In genomic region chr8:105312891-105313481, GRCm38 (mm10) we compare ENCODE assay signal across 17 mouse cellular contexts. TPM values are rescaled to one million over a fixed set of nuclear protein-coding genes. Genes with fewer than 3 reads are reported as not detected.
DNase-seq lines count a peak whose midpoint lies in the region; ATAC-seq and TF ChIP-seq lines count a peak whose summit lies in the region.
"Had no signal": no experiment of that assay in that cellular context is flagged by ENCODE, and none has a peak within 500 bp of the region (broad histone marks: within the 10 kb centered on the region; RNA-seq: fewer than 3 reads in every experiment).

No protein-coding gene starts in this region.

- peaks cover 37% of the 10 kb centered on the region for H3K36me3 ChIP-seq in heart, embryonic 15.5 days
- peaks cover 100% of the 10 kb centered on the region for H3K36me3 ChIP-seq in liver, embryonic 12.5 days

- H3K27ac ChIP-seq in heart, embryonic 15.5 days: peak overlapping the region; percentile 33; the same call in 1 of the 2 replicates
- H3K27ac ChIP-seq in bone marrow, adult 2 months (ENCODE audit: control insufficient read depth, insufficient read depth, low read depth, low read length, poor library complexity): peak overlapping the region; percentile 23; the same call in 1 of the 2 replicates
- peak overlapping the region; percentile 79 for H3K27ac ChIP-seq in liver, embryonic 12.5 days
- H3K27ac ChIP-seq: forebrain, embryonic 13.5 days; hindbrain, embryonic 14.5 days; neural tube, embryonic 15.5 days had no signal

- H3K4me2 ChIP-seq in heart, embryonic 15.5 days: no peak overlapping the region
- peak overlapping the region; percentile 59 for H3K4me2 ChIP-seq in liver, embryonic 12.5 days
- H3K4me2 ChIP-seq: forebrain, embryonic 13.5 days; hindbrain, embryonic 14.5 days; neural tube, embryonic 15.5 days had no signal

- H3K4me3 ChIP-seq in heart, embryonic 15.5 days: no peak overlapping the region
- H3K4me3 ChIP-seq in bone marrow, adult 2 months (replicated peaks; ENCODE audit: control insufficient read depth, low read depth, low read length): no peak overlapping the region
- H3K4me3 ChIP-seq in liver, embryonic 12.5 days: peak overlapping the region; percentile 8; the same call in 1 of the 2 replicates
- H3K4me3 ChIP-seq: forebrain, embryonic 13.5 days; neural tube, embryonic 15.5 days had no signal

- TF ChIP-seq POLR2A in bone marrow, adult 2 months (IDR thresholded peaks at IDR 0.05; ENCODE audit: borderline replicate concordance, control insufficient read depth, low read depth, low read length): no peak

- H3K9ac ChIP-seq in heart, embryonic 15.5 days: no peak overlapping the region
- peak overlapping the region; percentile 60 for H3K9ac ChIP-seq in liver, embryonic 12.5 days
- H3K9ac ChIP-seq: forebrain, embryonic 13.5 days; hindbrain, embryonic 14.5 days; neural tube, embryonic 15.5 days had no signal

- H3K27me3 ChIP-seq in heart, embryonic 15.5 days: no peaks in the 10 kb centered on the region
- H3K27me3 ChIP-seq in liver, embryonic 12.5 days (replicated peaks): no peaks in the 10 kb centered on the region
- H3K27me3 ChIP-seq: forebrain, embryonic 13.5 days; neural tube, embryonic 15.5 days had no signal

- DNase-seq in heart, postnatal 4 days: no peak
- DNase-seq in cerebellum, adult 9-11 months: peak; percentile 72
- DNase-seq in lung, adult 18-20 months: no peak
- DNase-seq in adipocyte (ENCODE audit: low spot score): no peak
- DNase-seq in thymus, postnatal 4 days: no peak
- DNase-seq: adrenal gland, postnatal 10 days; kidney, adult 18-20 months; kidney, postnatal 36 days; lung, postnatal 4 days; thymus, postnatal 14 days had no signal

- H3K9me3 ChIP-seq in heart, embryonic 15.5 days (replicated peaks): no peaks in the 10 kb centered on the region
- no peaks in the 10 kb centered on the region for H3K9me3 ChIP-seq in liver, embryonic 12.5 days (replicated peaks)
- H3K9me3 ChIP-seq: forebrain, embryonic 13.5 days; neural tube, embryonic 15.5 days had no signal

- no peak for TF ChIP-seq CTCF in bone marrow, adult 2 months (IDR thresholded peaks at IDR 0.05; ENCODE audit: control insufficient read depth, insufficient read depth, low read length)

- no peak for ATAC-seq in heart, embryonic 15.5 days (replicated peaks; ENCODE audit: insufficient number of reproducible peaks, insufficient read depth, low FRiP score, low read depth)
- ATAC-seq in liver, embryonic 12.5 days: peak; percentile 74
- ATAC-seq: CD4-positive, CD25-positive, alpha-beta regulatory T cell, adult 4 months; forebrain, embryonic 13.5 days had no signal

- WGBS in heart, embryonic 15.5 days: 74% methylated on average over 8 of the region's 8 CpGs
- 68% methylated on average over 8 of the region's 8 CpGs for WGBS in bone marrow, adult 2 months
- 55% methylated on average over 8 of the region's 8 CpGs for WGBS in liver, embryonic 12.5 days (ENCODE audit: insufficient replicate concordance)

- peaks cover 36% of the 10 kb centered on the region for H3K4me1 ChIP-seq in heart, embryonic 15.5 days (replicated peaks)
- no peaks in the 10 kb centered on the region; the same call in 1 of the 2 replicates for H3K4me1 ChIP-seq in bone marrow, adult 2 months (ENCODE audit: control insufficient read depth, insufficient read depth, low read length)
- peaks cover 59% of the 10 kb centered on the region for H3K4me1 ChIP-seq in liver, embryonic 12.5 days
- H3K4me1 ChIP-seq: forebrain, embryonic 13.5 days; neural tube, embryonic 15.5 days had no signal

RNA-seq across cellular contexts. Expression of gene Elmo3, which starts 7.6 kb away (rescaled TPM):
- polyA plus RNA-seq in heart, embryonic 15.5 days (2015; fragmentation: Nextera tagmentation; extraction: Ambion mirVana): 2.3 and 4.6 TPM in 2 replicates
- total RNA-seq in heart, postnatal 4 days (2021): 1 to 10 TPM; 1.5 to 2.1 TPM
- polyA plus RNA-seq in bone marrow, adult 2 months (2011; ENCODE audit: insufficient read depth, insufficient read length, low replicate concordance, missing spikeins): 8.2 and 11.5 TPM in 2 replicates
- 2.7 and 3.0 TPM in 2 replicates for polyA plus RNA-seq in liver, embryonic 12.5 days (2016; fragmentation: Nextera tagmentation; extraction: Ambion mirVana)

RNA-seq across cellular contexts. Expression of gene Lrrc29, which starts 13.1 kb away (rescaled TPM):
- polyA plus RNA-seq in heart, embryonic 15.5 days (2015; fragmentation: Nextera tagmentation; extraction: Ambion mirVana): 0.62 and 1.0 TPM in 2 replicates
- total RNA-seq in heart, postnatal 4 days (2021): 1 to 10 TPM; 2.5 to 2.7 TPM
- 7.8 and 19.9 TPM in 2 replicates for polyA plus RNA-seq in bone marrow, adult 2 months (2011; ENCODE audit: insufficient read depth, insufficient read length, low replicate concordance, missing spikeins)
- 9.9 and 10.0 TPM in 2 replicates for polyA plus RNA-seq in liver, embryonic 12.5 days (2016; fragmentation: Nextera tagmentation; extraction: Ambion mirVana)

RNA-seq across cellular contexts. Expression of gene Tmem208, which starts 13.2 kb away (rescaled TPM):
- 73.0 and 89.2 TPM in 2 replicates for polyA plus RNA-seq in heart, embryonic 15.5 days (2015; fragmentation: Nextera tagmentation; extraction: Ambion mirVana)
- total RNA-seq in heart, postnatal 4 days (2021): 10 to 100 TPM; 29.8 to 32.3 TPM
- 81.6 and 140 TPM in 2 replicates for polyA plus RNA-seq in bone marrow, adult 2 months (2011; ENCODE audit: insufficient read depth, insufficient read length, low replicate concordance, missing spikeins)
- 106 and 109 TPM in 2 replicates for polyA plus RNA-seq in liver, embryonic 12.5 days (2016; fragmentation: Nextera tagmentation; extraction: Ambion mirVana)

RNA-seq across cellular contexts. Expression of gene E2f4, which starts 15.5 kb away (rescaled TPM):
- polyA plus RNA-seq in heart, embryonic 15.5 days (2015; fragmentation: Nextera tagmentation; extraction: Ambion mirVana): 38.3 and 61.5 TPM in 2 replicates
- total RNA-seq in heart, postnatal 4 days (2021): 10 to 100 TPM; 29.5 to 32.4 TPM
- polyA plus RNA-seq in bone marrow, adult 2 months (2011; ENCODE audit: insufficient read depth, insufficient read length, low replicate concordance, missing spikeins): 108 and 115 TPM in 2 replicates
- 239 TPM in 2 replicates for polyA plus RNA-seq in liver, embryonic 12.5 days (2016; fragmentation: Nextera tagmentation; extraction: Ambion mirVana)

RNA-seq across cellular contexts. Expression of gene Exoc3l, which starts 17.1 kb away (rescaled TPM):
- 12.3 and 14.2 TPM in 2 replicates for polyA plus RNA-seq in heart, embryonic 15.5 days (2015; fragmentation: Nextera tagmentation; extraction: Ambion mirVana)
- total RNA-seq in heart, postnatal 4 days (2021): 10 to 100 TPM; 11.2 to 15.6 TPM
- 5.7 and 10.4 TPM in 2 replicates for polyA plus RNA-seq in bone marrow, adult 2 months (2011; ENCODE audit: insufficient read depth, insufficient read length, low replicate concordance, missing spikeins)
- polyA plus RNA-seq in liver, embryonic 12.5 days (2016; fragmentation: Nextera tagmentation; extraction: Ambion mirVana): 11.9 and 13.8 TPM in 2 replicates

Comparison
In these comparisons a context has a peak if more than half of its experiments do, and no peak if none do; other contexts are left out.
1. H3K27ac ChIP-seq: peak in every context shown above with its lines; median percentile 79 in liver, embryonic 12.5 days; 33 in heart, embryonic 15.5 days; 23 in bone marrow, adult 2 months.